Mouse (Mus musculus): Measurements from ENCODE around the gene Serpinb9b. TPM values are rescaled to one million over a fixed set of nuclear protein-coding genes. Genes with fewer than 3 reads are reported as not detected.

The Serpinb9b gene
- total RNA-seq, 2 experiments from 2014 or later = not detected

DNA sequence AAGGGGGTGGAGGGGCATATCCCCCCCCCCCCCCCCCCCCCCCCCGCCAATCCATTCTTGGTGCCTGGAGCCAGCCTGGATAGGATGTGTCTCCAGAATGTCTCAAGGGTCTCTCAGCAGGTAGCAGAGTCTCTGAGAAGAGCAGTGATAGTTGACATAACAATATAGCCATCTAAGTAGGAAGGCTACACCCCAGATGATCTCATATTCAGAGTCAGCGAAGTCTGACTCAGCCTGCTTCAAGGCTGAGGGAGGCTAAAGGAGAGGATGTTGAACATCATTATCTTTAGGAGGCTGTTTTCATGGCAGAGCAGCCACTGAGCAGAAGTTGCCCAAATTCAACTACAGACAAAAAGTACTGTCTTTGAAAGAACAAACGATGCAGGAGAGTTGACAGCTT lies 3.1 kb downstream of the Serpinb9b start:
- ATAC-seq (replicated peaks; ENCODE audit: low FRiP score, poor library complexity, severe bottlenecking) = no peak

- no peak for ATAC-seq (replicated peaks; ENCODE audit: low FRiP score, poor library complexity, severe bottlenecking)
Observed at GRCm38 (mm10) chr13:33035506-33035905, 8.3 kb downstream of the Serpinb9b start.

DNA sequence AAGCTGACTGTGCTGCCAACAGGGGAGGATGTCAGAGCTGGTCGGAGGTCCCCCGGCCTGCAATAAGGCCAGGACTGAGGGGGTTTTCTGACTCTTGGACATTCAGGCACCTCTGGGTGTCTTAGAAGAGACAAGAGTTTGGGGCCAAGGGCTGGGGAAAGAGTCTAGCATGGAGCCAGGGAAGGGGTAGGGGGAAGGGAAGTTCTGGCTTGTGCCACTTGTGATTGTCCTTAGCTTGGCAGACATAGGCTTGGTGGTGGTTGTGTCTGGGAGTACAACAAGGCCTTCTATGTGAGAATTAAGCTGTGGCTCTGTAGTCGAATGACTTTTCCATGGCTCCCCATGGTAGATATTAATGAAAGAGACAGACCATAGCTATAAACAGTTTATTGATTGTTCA lies 16.3 kb downstream of the Serpinb9b start:
- no peak for ATAC-seq (replicated peaks; ENCODE audit: low FRiP score, poor library complexity, severe bottlenecking)

DNA sequence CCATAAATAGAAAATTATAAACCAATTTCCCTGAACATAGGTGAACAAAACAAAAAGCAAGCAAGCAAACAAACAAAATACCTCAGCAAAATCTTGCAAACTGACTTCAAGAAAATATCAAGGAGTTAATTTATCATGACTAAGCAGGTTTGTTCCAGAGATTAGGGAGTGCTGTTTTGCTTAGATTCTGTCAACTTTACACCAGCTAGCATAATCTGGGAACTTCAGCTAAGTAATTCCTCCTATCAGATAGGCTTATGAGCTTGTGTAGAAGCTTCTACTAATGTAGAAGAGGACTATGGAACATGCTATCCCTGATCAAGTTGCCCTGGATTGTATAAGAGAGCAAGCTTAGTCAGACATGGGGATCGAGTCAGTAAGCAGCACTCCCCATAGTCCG lies 20.0 kb downstream of the Serpinb9b start:
- no peak for ATAC-seq (replicated peaks; ENCODE audit: low FRiP score, poor library complexity, severe bottlenecking)

DNA sequence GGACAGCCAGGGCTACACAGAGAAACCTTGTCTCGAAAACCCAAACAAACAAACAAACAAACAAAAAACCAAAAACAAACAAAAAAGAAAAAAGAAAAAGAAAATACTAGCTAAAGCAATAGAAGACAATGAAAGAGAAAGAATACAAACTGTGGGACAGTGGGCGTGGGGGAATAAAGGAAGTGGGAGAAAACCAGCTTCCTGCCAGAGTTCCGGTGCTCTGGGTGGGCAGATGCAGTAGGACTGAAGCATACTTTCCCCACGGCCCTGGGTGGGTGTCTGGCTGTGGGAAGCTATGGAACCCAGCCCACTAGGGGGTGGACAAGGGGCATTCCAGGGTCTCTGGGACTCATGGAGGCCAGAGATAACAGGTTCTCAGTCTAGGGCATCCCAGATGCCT lies 21.0 kb downstream of the Serpinb9b start:
- 0 out of 2 replicates have a peak, but pooled peaks have one; percentile 12 for ATAC-seq (replicated peaks; ENCODE audit: low FRiP score, poor library complexity, severe bottlenecking)

- no peak for ATAC-seq (replicated peaks; ENCODE audit: low FRiP score, poor library complexity, severe bottlenecking)
Observed at GRCm38 (mm10) chr13:33051697-33052096, 24.5 kb downstream of the Serpinb9b start.

- no peak for ATAC-seq (replicated peaks; ENCODE audit: low FRiP score, poor library complexity, severe bottlenecking)
Observed at GRCm38 (mm10) chr13:33063048-33063447, 35.8 kb downstream of the Serpinb9b start.

GRCm38 (mm10) chr13:33067387-33067977 lies 40.3 kb downstream of the Serpinb9b start:
- no peak for ATAC-seq (replicated peaks; ENCODE audit: low FRiP score, poor library complexity, severe bottlenecking)

- no peak for ATAC-seq (replicated peaks; ENCODE audit: low FRiP score, poor library complexity, severe bottlenecking)
Observed at GRCm38 (mm10) chr13:33068164-33068563, 40.9 kb downstream of the Serpinb9b start.

DNA sequence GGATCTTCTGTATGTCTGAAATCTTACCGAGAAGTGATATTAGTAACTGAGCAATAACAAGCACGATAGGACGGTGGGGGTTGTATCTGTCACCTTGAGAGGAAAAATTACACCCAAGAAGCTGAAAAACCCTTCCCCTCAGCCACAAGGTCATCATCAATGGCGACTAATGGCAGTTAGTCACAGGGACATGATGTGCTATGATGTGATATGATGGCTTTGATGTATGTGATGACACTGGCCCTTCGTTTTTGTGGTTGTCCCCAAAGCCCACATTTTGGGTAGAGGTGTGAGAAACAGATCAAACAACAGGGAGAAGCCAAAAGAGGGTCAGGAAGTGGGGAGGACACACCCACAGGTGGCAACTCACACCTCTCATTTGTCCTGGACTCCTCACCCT lies 44.6 kb downstream of the Serpinb9b start:
- no peak for ATAC-seq (replicated peaks; ENCODE audit: low FRiP score, poor library complexity, severe bottlenecking)

GRCm38 (mm10) chr13:33074029-33074428 lies 46.8 kb downstream of the Serpinb9b start:
- peak; percentile 78 for ATAC-seq (replicated peaks; ENCODE audit: low FRiP score, poor library complexity, severe bottlenecking)

DNA sequence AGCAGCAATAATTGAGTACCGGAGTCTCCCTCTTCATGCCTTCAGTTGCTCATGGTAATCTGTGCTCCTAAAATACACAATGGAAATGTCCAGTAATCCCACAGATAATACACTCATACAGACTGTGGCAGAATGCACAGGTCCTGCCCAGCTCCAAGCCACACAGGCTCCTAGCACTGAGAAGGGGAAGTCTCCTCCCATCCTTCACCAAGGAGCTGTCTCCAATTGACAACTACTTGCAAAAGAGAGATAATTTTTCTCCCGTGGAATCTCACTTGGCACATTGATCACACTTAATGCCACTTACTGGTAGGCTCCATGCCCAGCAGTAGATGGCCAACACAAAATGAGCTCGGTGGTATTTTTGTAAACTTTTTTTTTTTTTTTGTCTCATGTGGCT lies 49.0 kb downstream of the Serpinb9b start:
- ATAC-seq (replicated peaks; ENCODE audit: low FRiP score, poor library complexity, severe bottlenecking) = no peak

GRCm38 (mm10) chr13:33077026-33077685 lies 49.9 kb downstream of the Serpinb9b start:
- ATAC-seq (replicated peaks; ENCODE audit: low FRiP score, poor library complexity, severe bottlenecking) = no peak

DNA sequence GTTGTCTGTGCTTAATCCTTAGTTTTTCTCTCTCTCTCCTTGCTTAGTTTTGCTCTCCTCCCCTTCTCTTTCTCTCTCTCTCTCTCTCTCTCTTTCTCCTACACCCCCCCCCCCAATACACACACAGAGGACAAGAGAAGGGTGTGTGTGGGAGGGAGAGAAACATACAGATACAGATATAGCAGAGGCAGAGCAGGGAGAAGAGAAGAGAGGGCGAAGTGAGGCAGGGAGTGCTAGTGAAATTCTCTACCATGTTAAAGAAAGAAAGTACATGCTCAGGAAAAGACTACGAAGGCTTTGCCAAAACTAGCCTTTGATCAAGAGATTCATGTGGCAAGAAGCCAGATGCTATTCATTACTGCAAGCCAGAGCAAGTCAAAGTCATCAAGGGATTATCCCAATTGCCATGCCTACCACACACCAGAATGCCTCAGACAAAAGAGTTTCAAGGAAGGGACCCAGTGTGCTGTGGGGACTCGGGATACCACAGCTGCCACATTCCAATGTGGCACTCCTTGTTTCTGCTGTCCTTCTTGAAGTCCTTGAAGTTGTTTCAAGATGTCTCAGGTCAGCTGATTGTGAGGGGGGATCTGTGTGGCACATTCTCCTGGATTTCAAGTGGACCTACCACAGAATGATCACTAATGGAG lies 51.0 kb downstream of the Serpinb9b start, which contains the start of gene Serpinb1b:
Serpinb1b (plus strand) TSS at position 520 of the 650 bp plus-strand sequence.
- no peak for ATAC-seq (replicated peaks; ENCODE audit: low FRiP score, poor library complexity, severe bottlenecking)

DNA sequence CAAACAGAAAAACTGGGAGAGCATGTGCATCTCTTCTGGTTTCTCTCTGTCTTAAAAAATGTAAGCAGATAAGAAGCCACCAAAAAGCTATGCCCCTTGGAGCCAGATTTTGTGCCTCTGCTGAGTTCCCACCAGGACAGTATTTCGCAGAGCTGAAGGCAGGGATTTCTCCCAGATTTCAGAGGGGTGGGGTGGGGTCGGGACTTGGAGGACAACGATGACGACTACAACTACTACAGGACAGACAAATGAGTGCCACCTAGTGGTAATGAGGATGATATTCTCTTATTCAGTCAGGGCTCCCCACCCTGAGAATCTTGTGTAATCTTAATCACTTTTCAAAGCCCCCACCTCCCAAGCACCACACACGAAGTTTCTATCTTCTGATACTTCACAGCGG lies 52.2 kb downstream of the Serpinb9b start:
- peak; percentile 40; the same call in 1 of the 2 replicates for ATAC-seq (replicated peaks; ENCODE audit: low FRiP score, poor library complexity, severe bottlenecking)

GRCm38 (mm10) chr13:33080356-33080755 lies 53.1 kb downstream of the Serpinb9b start:
- 0 out of 2 replicates have a peak, but pooled peaks have one; percentile 57 for ATAC-seq (replicated peaks; ENCODE audit: low FRiP score, poor library complexity, severe bottlenecking)

GRCm38 (mm10) chr13:33083834-33084233 lies 56.6 kb downstream of the Serpinb9b start:
- no peak for ATAC-seq (replicated peaks; ENCODE audit: low FRiP score, poor library complexity, severe bottlenecking)

DNA sequence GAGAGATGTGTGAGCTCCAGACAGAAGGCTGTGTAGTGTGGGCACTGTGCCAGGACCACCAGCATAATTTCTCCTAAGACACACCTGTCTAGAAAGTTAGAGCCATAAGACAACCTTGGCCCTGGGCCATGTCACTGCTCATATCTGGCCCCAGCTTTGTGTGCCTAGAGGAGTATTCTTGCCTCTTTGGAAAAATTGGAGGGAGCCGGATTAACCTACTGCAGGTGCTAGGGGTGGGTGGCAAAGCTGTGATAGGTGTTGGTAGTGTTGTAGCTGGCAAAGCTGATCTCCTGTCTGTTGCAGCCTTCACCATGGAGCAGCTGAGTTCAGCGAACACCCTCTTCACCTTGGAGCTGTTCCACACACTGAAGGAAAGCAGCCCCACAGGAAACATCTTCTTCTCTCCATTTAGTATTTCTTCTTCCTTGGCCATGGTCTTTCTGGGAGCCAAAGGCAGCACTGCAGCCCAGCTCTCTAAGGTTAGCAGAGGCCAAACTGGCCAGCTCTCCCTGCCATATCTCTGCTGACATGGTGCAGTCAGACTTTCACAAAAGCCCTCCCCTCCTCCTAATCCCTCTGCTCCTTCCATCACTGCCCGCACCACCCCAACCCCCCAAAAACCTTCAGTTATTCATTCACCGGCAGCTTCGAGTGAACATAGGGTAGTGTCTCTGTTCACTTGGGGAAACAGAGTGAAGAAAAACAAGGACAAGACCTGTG lies 57.9 kb downstream of the Serpinb9b start:
- no peak for ATAC-seq (replicated peaks; ENCODE audit: low FRiP score, poor library complexity, severe bottlenecking)

DNA sequence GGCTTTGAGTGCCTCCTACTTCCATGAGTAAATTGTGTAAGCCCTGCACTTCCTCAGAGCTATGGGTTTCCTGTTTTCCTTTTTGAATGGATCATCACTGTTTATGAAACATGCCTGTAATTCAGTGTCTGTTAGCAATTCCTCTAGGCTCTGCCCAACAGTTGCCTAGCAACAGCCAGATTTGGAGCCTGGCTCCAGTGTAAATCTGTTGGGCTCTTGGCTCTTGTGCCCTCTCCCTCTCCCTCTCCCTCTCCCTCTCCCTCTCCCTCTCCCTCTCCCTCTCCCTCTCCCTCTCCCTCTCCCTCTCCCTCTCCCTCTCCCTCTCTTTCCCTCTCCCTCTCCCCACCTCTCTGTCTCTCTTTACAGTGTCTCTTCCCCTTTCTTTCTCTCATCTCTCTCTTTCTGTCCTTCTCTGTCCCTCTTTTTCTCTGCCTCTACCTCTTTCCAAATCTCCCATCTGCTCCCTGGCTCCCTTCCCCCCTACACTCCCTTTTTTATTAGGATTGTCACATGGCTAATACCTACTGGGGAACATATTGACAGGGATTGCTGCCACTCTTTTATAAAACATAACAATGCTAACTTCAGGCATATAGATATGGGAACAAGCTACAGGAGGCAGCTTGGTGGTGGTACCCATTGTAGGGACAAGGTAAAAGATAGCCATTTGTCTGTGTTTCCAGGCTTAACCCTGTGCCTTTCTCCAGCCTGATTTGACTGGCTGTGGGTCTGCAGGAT lies 58.6 kb downstream of the Serpinb9b start:
- no peak for ATAC-seq (replicated peaks; ENCODE audit: low FRiP score, poor library complexity, severe bottlenecking)

- no peak for ATAC-seq (replicated peaks; ENCODE audit: low FRiP score, poor library complexity, severe bottlenecking)
Observed at GRCm38 (mm10) chr13:33089566-33089965, 62.4 kb downstream of the Serpinb9b start.

All from erythroid progenitor cell, adult 5-6 weeks (primary cell).